Mouse (Mus musculus) C2C12 (cell line): ENCODE results near the gene Slc2a5.

Experiments
- CEBPB ChIP-seq: IDR thresholded peaks from one replicate; pipeline ENCODE4 v1.6.1; 2011; ENCODE audit warnings: low read depth, mild to moderate bottlenecking, control low read depth, moderate library complexity
- CTCF ChIP-seq: IDR thresholded peaks from one replicate; pipeline ENCODE4 v1.5.1; 2011; ENCODE audit not compliant: control insufficient read depth, insufficient read depth, insufficient read length
- FOSL1 ChIP-seq: IDR thresholded peaks from one replicate; pipeline ENCODE4 v1.8.0; 2011; ENCODE audit warnings: mild to moderate bottlenecking, low read length; ENCODE audit not compliant: poor library complexity, insufficient read depth, severe bottlenecking
- MAX ChIP-seq: IDR thresholded peaks from one replicate; pipeline ENCODE4 v1.6.1; 2011; ENCODE audit warnings: mild to moderate bottlenecking, control low read depth
- MYOD1 ChIP-seq: IDR thresholded peaks from one replicate; pipeline ENCODE4 v1.6.1; 2011; ENCODE audit warnings: low read depth; ENCODE audit not compliant: control insufficient read depth, insufficient read length
- MYOG ChIP-seq: IDR thresholded peaks from one replicate; pipeline ENCODE4 v1.6.1; 2011; ENCODE audit not compliant: control insufficient read depth, insufficient read length; ENCODE audit errors: extremely low read depth
- USF1 ChIP-seq: IDR thresholded peaks from one replicate; pipeline ENCODE4 v1.6.1; 2011; ENCODE audit warnings: low read depth, mild to moderate bottlenecking, control low read depth, moderate library complexity

DNA sequence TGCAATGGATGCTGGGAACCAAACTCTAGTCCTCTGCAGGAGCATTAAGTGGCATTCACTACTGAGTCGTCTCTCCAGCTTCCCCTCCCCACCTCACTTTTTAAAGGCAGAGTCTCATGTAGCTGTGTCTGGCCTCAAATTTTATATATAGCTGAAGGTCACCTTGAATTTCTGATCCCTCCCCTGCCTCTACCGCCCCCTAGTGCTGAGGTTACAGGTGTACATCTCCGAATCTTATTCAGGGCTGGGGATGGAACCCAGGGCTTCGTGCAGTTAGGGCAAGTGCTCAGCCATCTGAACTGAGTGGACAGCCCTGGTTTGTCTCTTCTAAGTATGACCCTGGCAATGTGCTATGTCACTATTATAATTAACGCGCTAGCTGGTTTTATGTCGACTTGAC is 32.0 kb downstream of the Slc2a5 start:
- no peak for TF ChIP-seq CEBPB
- no peak for TF ChIP-seq FOSL1
- TF ChIP-seq CTCF = no peak
- TF ChIP-seq MAX = no peak
- TF ChIP-seq MYOG = no peak
- no peak for TF ChIP-seq MYOD1
- no peak for TF ChIP-seq USF1
